Mouse (Mus musculus) ES-Bruce4 (cell line): ENCODE measurements around the gene Fpgs.

Source experiments
- CTCF ChIP-seq: IDR thresholded peaks from one replicate; pipeline ENCODE4 v1.8.1; 2011; ENCODE audit warnings: low read depth, low read length
- EP300 ChIP-seq: IDR thresholded peaks from 2 replicates; pipeline ENCODE4 v1.6.1; 2011; ENCODE audit warnings: low read depth, low read length; ENCODE audit not compliant: insufficient read depth

DNA sequence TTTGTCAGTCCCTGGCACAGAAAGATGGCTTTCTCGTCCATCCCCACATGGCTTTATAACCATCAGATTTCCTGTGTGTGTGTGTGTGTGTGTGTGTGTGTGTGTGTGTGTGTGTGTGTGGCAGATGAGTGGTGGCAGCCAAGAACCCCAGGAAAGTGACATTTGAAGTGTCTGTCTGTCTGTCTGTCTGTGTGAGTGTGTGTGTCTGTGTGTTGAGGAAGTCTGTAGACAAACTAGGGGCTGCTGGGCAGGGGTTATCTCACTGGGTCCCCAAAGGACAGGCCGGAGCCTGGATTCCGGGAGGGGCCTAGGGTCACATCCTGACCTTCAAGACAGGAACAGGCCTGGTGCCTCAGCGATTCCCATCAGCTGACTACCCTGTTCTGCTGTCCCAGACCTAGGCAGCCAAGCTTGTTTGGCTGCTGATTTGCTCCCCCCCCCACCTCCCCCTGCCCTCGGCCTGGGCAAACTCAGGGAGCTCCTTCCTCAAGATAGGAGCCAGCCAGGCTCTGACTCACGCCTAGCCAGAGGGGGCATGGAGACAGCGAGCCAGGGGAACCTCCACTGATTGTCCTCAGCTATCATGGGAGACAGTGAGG, 42.3 kb downstream of the Fpgs start:
- no peak for TF ChIP-seq EP300
- TF ChIP-seq CTCF = no peak
